Mouse (Mus musculus) stomach, embryonic 14.5 days (tissue): ENCODE measurements around the gene Ankrd6. TPM values are rescaled to one million over a fixed set of nuclear protein-coding genes. Genes with fewer than 3 reads are reported as not detected.

Experiments used
- polyA plus RNA-seq: library from polyadenylated mRNA; unstranded; fragments of >200 nt; fragmentation: Nextera tagmentation; extraction: Ambion mirVana; gene quantifications from 2 replicates; pipeline ENCODE4 v1.2.1, GENCODE M21; 2014

The Ankrd6 gene
- polyA plus RNA-seq, 1 experiment from 2014 or later, result 6.9 TPM

Other genes starting within 250 kb of the Ankrd6 start
- 107 and 110 TPM in 2 replicates for gene Lyrm2, start 150.6 kb downstream of the Ankrd6 start, polyA plus RNA-seq
- gene Rragd, start 32.2 kb upstream of the Ankrd6 start, polyA plus RNA-seq, result 7.1 and 11.0 TPM in 2 replicates
- 38.2 and 45.5 TPM in 2 replicates for gene Ube2j1, start 80.6 kb upstream of the Ankrd6 start, polyA plus RNA-seq
- gene Gabrr2, start 112.2 kb upstream of the Ankrd6 start, polyA plus RNA-seq, result 0.25 and 0.41 TPM in 2 replicates
- gene Gabrr1, start 181.7 kb upstream of the Ankrd6 start, polyA plus RNA-seq, result not detected in 2 replicates
- gene Pm20d2, start 238.9 kb upstream of the Ankrd6 start, polyA plus RNA-seq, result 0.93 and 1.3 TPM in 2 replicates